Mouse (Mus musculus): Measurements from ENCODE around the gene Scml4.

Gene Scml4

GRCm38 (mm10) chr10:42859781-42860158 is 400 bp upstream of the Scml4 start:
- in situ Hi-C loops (cut with MboI; ENCODE audit: unreplicated experiment in 2 of 2) = loop anchor here (5.0 kb wide), 1 partner anchor 38 kb away; no protein-coding TSS in a partner anchor

DNA sequence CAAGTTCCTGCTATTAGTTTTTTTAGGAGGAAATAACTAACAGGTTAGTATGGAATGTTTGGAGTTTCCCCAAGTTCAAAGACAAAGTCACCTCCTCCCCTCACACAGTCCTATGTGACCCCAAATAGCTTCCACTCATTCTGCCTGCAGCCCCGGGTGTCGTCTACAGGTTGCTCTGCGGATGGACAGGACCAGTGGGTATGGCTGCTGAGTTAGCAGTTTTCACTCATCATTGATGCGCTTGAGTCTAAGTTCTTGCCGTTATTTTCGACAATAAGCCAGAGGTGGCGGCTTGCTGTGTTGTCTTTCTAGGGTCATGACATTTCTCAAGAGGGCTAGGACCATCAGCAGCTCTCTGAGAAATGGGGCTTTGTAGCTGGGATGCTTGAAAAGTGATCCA is 1.3 kb downstream of the Scml4 start:
- in situ Hi-C loops (cut with MboI; ENCODE audit: unreplicated experiment in 2 of 2) = loop anchor here (5.0 kb wide), 1 partner anchor 36 kb away; no protein-coding TSS in a partner anchor

DNA sequence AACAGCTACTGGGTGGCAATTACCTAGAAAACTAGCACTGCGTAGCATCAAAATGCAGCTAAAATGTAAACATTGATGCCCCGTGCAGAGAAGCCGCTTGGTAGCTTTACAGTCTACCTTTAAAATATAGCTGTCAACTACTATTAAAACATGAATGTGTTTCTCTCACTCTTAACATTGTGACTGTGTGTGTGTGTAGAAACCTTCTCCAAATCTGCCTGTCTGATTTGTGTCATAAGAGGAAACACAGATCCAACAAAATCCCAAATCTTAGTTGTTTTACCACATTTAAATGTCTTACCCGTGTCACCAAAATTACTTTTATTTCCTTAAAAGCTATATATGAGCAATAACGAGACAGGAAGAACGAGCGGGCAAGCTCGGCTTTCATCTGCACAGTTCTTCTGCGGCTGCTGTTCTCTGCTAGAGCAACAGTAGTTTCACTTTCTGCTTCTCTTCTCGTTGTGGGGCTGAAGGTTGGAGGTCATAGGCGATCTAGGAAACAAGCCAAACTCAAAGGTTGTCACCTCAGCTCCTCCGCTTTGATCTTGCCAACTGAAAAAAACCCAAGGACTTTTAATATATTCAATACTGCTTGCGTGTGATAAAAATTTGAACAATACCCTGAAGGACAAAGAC is 2.1 kb downstream of the Scml4 start:
- in situ Hi-C loops (cut with MboI; ENCODE audit: unreplicated experiment in 2 of 2) = loop anchor here (5.0 kb wide), 1 partner anchor 35 kb away; no protein-coding TSS in a partner anchor

GRCm38 (mm10) chr10:42862806-42863205 is 2.6 kb downstream of the Scml4 start:
- in situ Hi-C loops (cut with MboI; ENCODE audit: unreplicated experiment in 2 of 2) = loop anchor here (5.0 kb wide), 1 partner anchor 34 kb away; no protein-coding TSS in a partner anchor

GRCm38 (mm10) chr10:42863621-42864391 is 3.6 kb downstream of the Scml4 start:
- in situ Hi-C loops (cut with MboI; ENCODE audit: unreplicated experiment in 2 of 2) = loop anchor here (5.0 kb wide), 1 partner anchor 33 kb away; no protein-coding TSS in a partner anchor

- in situ Hi-C loops (cut with MboI; ENCODE audit: unreplicated experiment in 2 of 2) = loop anchor here (5.0 kb wide), 1 partner anchor 33 kb away; no protein-coding TSS in a partner anchor
Observed at GRCm38 (mm10) chr10:42864696-42865095, 4.5 kb downstream of the Scml4 start.

GRCm38 (mm10) chr10:42868416-42868815 is 8.2 kb downstream of the Scml4 start:
- in situ Hi-C loops (cut with MboI; ENCODE audit: unreplicated experiment in 2 of 2) = no loop called here

- in situ Hi-C loops (cut with MboI; ENCODE audit: unreplicated experiment in 2 of 2) = no loop called here
Observed at GRCm38 (mm10) chr10:42869467-42869866, 9.3 kb downstream of the Scml4 start.

DNA sequence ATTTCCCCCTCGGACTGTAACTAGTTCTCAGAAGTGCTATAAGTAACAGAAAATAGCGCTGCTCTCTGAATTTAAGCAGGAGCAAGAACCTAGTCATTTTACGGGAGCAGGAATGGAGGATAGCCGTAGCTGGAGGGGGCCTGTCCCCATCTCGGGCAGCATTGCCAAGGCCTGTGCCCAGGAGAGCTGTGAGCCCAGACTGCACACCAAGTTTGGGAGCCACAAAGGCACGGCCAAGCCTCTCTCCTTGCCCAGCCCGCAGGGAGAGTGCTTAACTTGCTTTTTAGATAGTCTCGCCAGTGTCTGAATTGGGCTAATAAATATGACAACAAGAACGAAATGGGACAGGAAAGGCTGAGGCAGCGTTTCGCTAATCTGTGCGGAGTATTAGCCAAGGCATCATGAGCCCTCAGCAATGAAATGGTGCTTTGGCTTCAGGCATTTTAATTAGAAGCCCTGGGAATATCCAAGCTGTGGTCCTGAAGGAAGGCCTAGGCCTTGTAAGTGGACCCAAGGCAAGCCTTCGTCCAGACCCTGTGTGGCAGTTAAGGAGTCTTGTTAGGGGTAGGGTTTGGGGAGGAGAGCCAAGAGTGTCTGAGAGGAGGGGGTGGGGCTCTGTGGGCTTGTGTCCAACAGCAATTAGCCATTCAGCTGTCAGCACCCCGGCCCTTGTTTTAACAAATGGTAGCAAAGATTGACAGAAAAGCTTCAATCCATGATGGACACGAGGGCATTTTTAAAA is 12.3 kb downstream of the Scml4 start:
- in situ Hi-C loops (cut with MboI; ENCODE audit: unreplicated experiment in 2 of 2) = no loop called here

- in situ Hi-C loops (cut with MboI; ENCODE audit: unreplicated experiment in 2 of 2) = no loop called here
Observed at GRCm38 (mm10) chr10:42873077-42873595, 13.0 kb downstream of the Scml4 start.

DNA sequence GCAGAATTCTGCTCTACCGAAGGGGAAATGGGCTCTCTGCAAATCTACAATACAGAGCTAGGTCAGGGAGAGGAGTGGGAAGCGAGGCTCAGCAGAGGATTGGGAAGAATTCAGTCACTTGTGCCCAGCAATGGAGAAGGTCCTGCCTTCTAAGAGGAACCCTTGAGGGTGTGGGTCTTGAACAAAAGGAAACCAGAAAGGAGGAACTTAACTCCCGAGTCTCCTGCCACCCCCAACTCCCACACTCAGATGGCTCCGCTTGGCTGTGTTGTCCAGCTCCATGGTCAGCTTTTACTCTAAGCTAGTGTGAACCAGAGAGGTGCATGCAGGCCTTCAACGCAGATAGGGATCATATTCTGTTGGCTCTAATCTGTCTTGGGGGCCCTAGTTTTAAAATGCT is 16.0 kb downstream of the Scml4 start:
- in situ Hi-C loops (cut with MboI; ENCODE audit: unreplicated experiment in 2 of 2) = no loop called here

- in situ Hi-C loops (cut with MboI; ENCODE audit: unreplicated experiment in 2 of 2) = no loop called here
Observed at GRCm38 (mm10) chr10:42879269-42879681, 19.1 kb downstream of the Scml4 start.

GRCm38 (mm10) chr10:42879682-42880081 is 19.5 kb downstream of the Scml4 start:
- in situ Hi-C loops (cut with MboI; ENCODE audit: unreplicated experiment in 2 of 2) = no loop called here

- in situ Hi-C loops (cut with MboI; ENCODE audit: unreplicated experiment in 2 of 2) = no loop called here
Observed at GRCm38 (mm10) chr10:42887040-42887439, 26.9 kb downstream of the Scml4 start.

- in situ Hi-C loops (cut with MboI; ENCODE audit: unreplicated experiment in 2 of 2) = no loop called here
Observed at GRCm38 (mm10) chr10:42888241-42888640, 28.1 kb downstream of the Scml4 start.

DNA sequence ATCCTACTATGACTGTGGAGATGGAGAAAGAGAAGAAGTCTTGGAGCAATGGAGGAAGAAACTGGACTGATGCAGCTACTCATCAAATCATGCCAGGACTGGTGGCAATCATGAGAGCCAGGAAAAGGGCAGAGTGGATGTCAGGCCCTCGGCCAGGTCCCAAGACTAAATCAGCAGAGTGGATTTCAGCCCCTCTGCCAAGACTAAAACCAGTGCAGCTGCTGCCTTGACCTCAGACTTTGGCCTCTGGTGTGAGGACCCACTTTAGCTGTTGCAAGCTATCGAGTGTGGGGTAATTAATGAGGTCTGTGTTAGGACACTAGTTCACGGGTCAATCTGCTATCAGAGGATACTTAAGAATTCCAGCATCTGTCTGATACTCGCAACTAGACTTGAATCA is 30.2 kb downstream of the Scml4 start:
- in situ Hi-C loops (cut with MboI; ENCODE audit: unreplicated experiment in 2 of 2) = no loop called here

DNA sequence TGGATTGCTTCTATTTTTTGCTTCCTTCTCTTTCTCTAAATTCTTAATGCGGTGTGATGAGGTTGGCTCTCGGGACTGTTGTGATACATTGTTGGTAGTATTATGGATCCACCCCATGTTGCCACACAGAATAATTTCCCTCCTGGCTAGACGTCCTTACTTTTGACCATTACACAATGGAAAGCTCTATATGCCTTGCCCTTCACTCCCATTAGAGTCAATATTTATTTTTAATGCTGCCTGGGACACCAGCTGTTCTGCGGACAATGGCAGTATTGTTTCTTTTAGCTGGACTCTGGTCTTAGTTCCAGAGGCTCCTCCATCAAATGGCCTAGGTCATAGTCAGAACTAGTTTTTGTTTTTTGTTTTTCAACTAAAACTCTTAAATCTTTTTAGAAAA is 32.1 kb downstream of the Scml4 start:
- in situ Hi-C loops (cut with MboI; ENCODE audit: unreplicated experiment in 2 of 2) = no loop called here

GRCm38 (mm10) chr10:42892987-42893386 is 32.8 kb downstream of the Scml4 start:
- in situ Hi-C loops (cut with MboI; ENCODE audit: unreplicated experiment in 2 of 2) = no loop called here

GRCm38 (mm10) chr10:42893857-42894256 is 33.7 kb downstream of the Scml4 start:
- in situ Hi-C loops (cut with MboI; ENCODE audit: unreplicated experiment in 2 of 2) = no loop called here

DNA sequence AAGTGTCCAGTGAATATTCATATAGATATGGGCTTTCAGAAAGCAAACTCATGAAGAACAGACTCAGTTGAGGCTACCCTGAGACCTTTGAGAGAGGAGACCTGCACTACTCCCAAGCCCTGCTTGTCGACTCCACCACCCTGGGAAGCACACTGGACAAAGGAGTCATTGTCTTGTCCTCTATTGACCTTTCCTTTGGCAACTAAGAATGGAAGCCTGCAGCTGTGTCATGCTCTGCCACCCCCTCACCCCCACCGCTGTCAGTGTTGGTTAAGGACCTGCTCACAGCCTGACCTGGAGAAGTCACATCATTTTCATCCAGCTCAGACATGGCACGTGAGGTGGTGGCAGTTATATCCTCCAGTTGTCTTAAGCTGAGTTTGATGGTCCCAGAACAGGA is 34.1 kb downstream of the Scml4 start:
- in situ Hi-C loops (cut with MboI; ENCODE audit: unreplicated experiment in 2 of 2) = no loop called here

GRCm38 (mm10) chr10:42894696-42895095 is 34.5 kb downstream of the Scml4 start:
- in situ Hi-C loops (cut with MboI; ENCODE audit: unreplicated experiment in 2 of 2) = loop anchor here (5.0 kb wide), 1 partner anchor 32 kb away; the partner anchor contains the start of gene Scml4 (in 2 of the 2)
